Mouse (Mus musculus) forebrain, embryonic 16.5 days (tissue): Measurements from ENCODE around the gene Aurkb. TPM values are rescaled to one million over a fixed set of nuclear protein-coding genes. Genes with fewer than 3 reads are reported as not detected.

Source experiments
- ATAC-seq: fragments of 200-750 bp; cut with Nextera tagmentation; 2 replicates; pipeline ENCODE4 v1.8.0; 2017; ENCODE audit warnings: mild to moderate bottlenecking, moderate library complexity
- H3K27ac ChIP-seq: fragments of 300-500 bp; sonication (generic); 2 replicates; pipeline ENCODE4 v1.5.1; 2014; ENCODE audit warnings: low read length, control low read depth
- H3K27me3 ChIP-seq: fragments of 300-500 bp; sonication (generic); replicated peaks from 2 replicates; pipeline ENCODE4 v1.6.1; 2014; ENCODE audit warnings: low read length; ENCODE audit not compliant: control insufficient read depth, insufficient read depth
- H3K36me3 ChIP-seq: fragments of 300-500 bp; sonication (generic); 2 replicates; pipeline ENCODE4 v1.6.1; 2014; ENCODE audit not compliant: control insufficient read depth, insufficient read depth
- H3K4me1 ChIP-seq: fragments of 300-500 bp; sonication (generic); replicated peaks from 2 replicates; pipeline ENCODE4 v1.6.1; 2014; ENCODE audit warnings: low read length; ENCODE audit not compliant: control insufficient read depth, insufficient read depth
- H3K4me2 ChIP-seq: fragments of 300-500 bp; sonication (generic); 2 replicates; pipeline ENCODE4 v1.6.1; 2014; ENCODE audit warnings: mild to moderate bottlenecking, low read length, control low read depth
- H3K4me3 ChIP-seq: fragments of 300-500 bp; sonication (generic); replicated peaks from 2 replicates; pipeline ENCODE4 v1.5.1; 2014; ENCODE audit warnings: mild to moderate bottlenecking, low read length, control low read depth
- H3K9ac ChIP-seq: fragments of 300-500 bp; sonication (generic); replicated peaks from 2 replicates; pipeline ENCODE4 v1.6.1; 2014; ENCODE audit warnings: low read depth, low read length, control low read depth
- H3K9me3 ChIP-seq: fragments of 300-500 bp; sonication (generic); 2 replicates; pipeline ENCODE4 v1.6.1; 2016; ENCODE audit warnings: low read length; ENCODE audit not compliant: control insufficient read depth
- WGBS: fragments of 180-500 bp; shearing (Covaris S2); extraction: QIAGEN DNeasy Blood & Tissue Kit; methylation state at CpG from one replicate; pipeline ENCODE4 v1.1.7; 2014; 5-methylcytosine and 5-hydroxymethylcytosine counted together
- polyA plus RNA-seq: library from polyadenylated mRNA; unstranded; fragments of >200 nt; fragmentation: Nextera tagmentation; extraction: Ambion mirVana; gene quantifications from 2 replicates; pipeline ENCODE4 v1.2.1, GENCODE M21; 2015

Aurkb gene
- polyA plus RNA-seq, 1 experiment from 2014 or later, result 56.7 TPM

GRCm38 (mm10) chr11:69098762-69099091 lies 53.3 kb downstream of the Aurkb start:
- Histone ChIP-seq H3K4me3 (peak overlapping the region; percentile 53), H3K4me2 (peak overlapping the region; percentile 78), H3K9ac (peak overlapping the region; percentile 67), H3K27me3 (no peaks in the 10 kb centered on the region), H3K4me1 (peaks cover 60% of the 10 kb centered on the region), H3K36me3 (peaks cover 12% of the 10 kb centered on the region), H3K27ac (peak overlapping the region; percentile 87), H3K9me3 (no peaks in the 10 kb centered on the region)
- WGBS, result 0% methylated on average over 19 of the region's 19 CpGs
- ATAC-seq, result no peak

GRCm38 (mm10) chr11:69099177-69099914 lies 53.9 kb downstream of the Aurkb start:
- no peak for ATAC-seq

GRCm38 (mm10) chr11:69099915-69100345 lies 54.5 kb downstream of the Aurkb start:
- no peaks in the 10 kb centered on the region for H3K9me3 ChIP-seq
- peak; percentile 37 for ATAC-seq
- H3K27ac ChIP-seq, result peak overlapping the region; percentile 87
- H3K4me3 ChIP-seq, result peak overlapping the region; percentile 53
- peaks cover 56% of the 10 kb centered on the region for H3K4me1 ChIP-seq
- H3K4me2 ChIP-seq, result peak overlapping the region; percentile 78
- H3K9ac ChIP-seq, result peak overlapping the region; percentile 67
- WGBS, result under 1% methylated on average over 23 of the region's 23 CpGs
- H3K27me3 ChIP-seq, result no peaks in the 10 kb centered on the region
- peaks cover 18% of the 10 kb centered on the region for H3K36me3 ChIP-seq

More at GRCm38 (mm10) chr11:69099177-69099914, 53.9 kb downstream of the Aurkb start:
- Histone ChIP-seq H3K36me3 (peaks cover 18% of the 10 kb centered on the region), H3K27me3 (no peaks in the 10 kb centered on the region), H3K27ac (peak overlapping the region; percentile 87), H3K9me3 (no peaks in the 10 kb centered on the region), H3K4me1 (peaks cover 58% of the 10 kb centered on the region), H3K9ac (peak overlapping the region; percentile 67), H3K4me2 (peak overlapping the region; percentile 78), H3K4me3 (peak overlapping the region; percentile 53)
- under 1% methylated on average over 22 of the region's 22 CpGs for WGBS

GRCm38 (mm10) chr11:69100639-69101360 lies 55.4 kb downstream of the Aurkb start:
- 89% methylated on average over 20 of the region's 20 CpGs for WGBS
- H3K36me3 ChIP-seq, result peaks cover 22% of the 10 kb centered on the region
- peak overlapping the region; percentile 53; the same call in 1 of the 2 replicates for H3K4me3 ChIP-seq
- H3K4me1 ChIP-seq, result peaks cover 50% of the 10 kb centered on the region
- no peak overlapping the region for H3K27ac ChIP-seq
- no peak for ATAC-seq
- no peaks in the 10 kb centered on the region for H3K9me3 ChIP-seq
- H3K27me3 ChIP-seq, result no peaks in the 10 kb centered on the region
- peak overlapping the region; percentile 78 for H3K4me2 ChIP-seq
- peak overlapping the region; percentile 67; the same call in 1 of the 2 replicates for H3K9ac ChIP-seq

Other genes with a start within 250 kb of the Aurkb start
- gene Ndel1, start 173.8 kb upstream of the Aurkb start, polyA plus RNA-seq, result 96.8 and 100 TPM in 2 replicates
- not detected in 2 replicates for gene Rnf222, start 157.1 kb upstream of the Aurkb start, polyA plus RNA-seq
- 554 and 607 TPM in 2 replicates for gene Rpl26, start 144.1 kb upstream of the Aurkb start, polyA plus RNA-seq
- 0.35 TPM in 1 of 2 replicates, not detected in the other for gene Odf4, start 118.6 kb upstream of the Aurkb start, polyA plus RNA-seq
- gene Arhgef15, start 88.2 kb upstream of the Aurkb start, polyA plus RNA-seq, result 8.2 and 12.8 TPM in 2 replicates
- 0.86 and 1.0 TPM in 2 replicates for gene Slc25a35, start 77.5 kb upstream of the Aurkb start, polyA plus RNA-seq
- 28.9 and 34.5 TPM in 2 replicates for gene Rangrf, start 70.5 kb upstream of the Aurkb start, polyA plus RNA-seq
- gene Pfas, start 37.2 kb upstream of the Aurkb start, polyA plus RNA-seq, result 21.7 and 24.7 TPM in 2 replicates
- gene Ctc1, start 29.7 kb upstream of the Aurkb start, polyA plus RNA-seq, result 70.1 and 79.1 TPM in 2 replicates
- 11.4 and 12.3 TPM in 2 replicates for gene Borcs6, start 14.1 kb downstream of the Aurkb start, polyA plus RNA-seq
- gene Tmem107, start 25.2 kb downstream of the Aurkb start, polyA plus RNA-seq, result 43.7 and 48.4 TPM in 2 replicates
- 217 and 259 TPM in 2 replicates for gene Vamp2, start 42.8 kb downstream of the Aurkb start, polyA plus RNA-seq
- gene Per1, start 49.6 kb downstream of the Aurkb start, polyA plus RNA-seq, result 11.8 and 12.1 TPM in 2 replicates
- 0.26 and 0.67 TPM in 2 replicates for gene Hes7, start 74.8 kb downstream of the Aurkb start, polyA plus RNA-seq
- gene 9130213A22Rik, start 76.9 kb downstream of the Aurkb start, polyA plus RNA-seq, result 0.39 and 0.71 TPM in 2 replicates
- gene Aloxe3, start 80.2 kb downstream of the Aurkb start, polyA plus RNA-seq, result 2.8 and 3.5 TPM in 2 replicates
- gene Alox12b, start 111.3 kb downstream of the Aurkb start, polyA plus RNA-seq, result 0.12 TPM in 1 of 2 replicates, not detected in the other
- 0.29 TPM in 1 of 2 replicates, not detected in the other for gene Alox8, start 152.2 kb downstream of the Aurkb start, polyA plus RNA-seq
- gene Gucy2e, start 191.4 kb downstream of the Aurkb start, polyA plus RNA-seq, result 0.56 and 0.68 TPM in 2 replicates